Mouse (Mus musculus) CH12.LX (cell line): ENCODE measurements around the gene Cdh24. TPM values are rescaled to one million over a fixed set of nuclear protein-coding genes. Genes with fewer than 3 reads are reported as not detected.

Experiments used
- DNase-seq: peaks from one replicate; pipeline ENCODE4 v3.0.0-alpha.2; 2013; ENCODE audit errors: extremely low read depth
- H3K27ac ChIP-seq: 2 replicates; pipeline ENCODE4 v1.5.1; 2012; ENCODE audit warnings: low read depth, mild to moderate bottlenecking, control low read depth, moderate library complexity; ENCODE audit not compliant: insufficient read depth
- H3K27me3 ChIP-seq: replicated peaks from 2 replicates; pipeline ENCODE3; 2012; ENCODE audit warnings: inconsistent platforms
- H3K36me3 ChIP-seq, 2 experiments: replicated peaks in 1 of 2; 2 replicates each; pipeline versions ENCODE3 to v1.6.1; 2012; ENCODE audit warnings: inconsistent platforms in 1 of 2, low read length in 1 of 2, mild to moderate bottlenecking in 1 of 2, mixed read lengths in 1 of 2, moderate library complexity in 1 of 2; ENCODE audit not compliant: control insufficient read depth in 1 of 2, insufficient read depth in 1 of 2
- H3K4me1 ChIP-seq, 2 experiments: 2 replicates each; pipeline ENCODE4 v1.6.1; 2012; ENCODE audit warnings: inconsistent platforms in 1 of 2, moderate library complexity in 1 of 2; ENCODE audit not compliant: insufficient read depth in 2 of 2, control insufficient read depth in 1 of 2
- H3K4me2 ChIP-seq: 2 replicates; pipeline ENCODE4 v1.6.1; 2012; ENCODE audit warnings: low read depth, mild to moderate bottlenecking, control low read depth; ENCODE audit not compliant: poor library complexity, insufficient read depth, severe bottlenecking
- H3K4me3 ChIP-seq, 3 experiments: fragments of 150-350 bp in 1 of 3; sonication (generic) in 1 of 3; replicated peaks in 1 of 3; 2 replicates each; pipeline versions ENCODE3 to v1.5.1; 2011 to 2012; ENCODE audit warnings: low read depth in 2 of 3, low read length in 2 of 3, mild to moderate bottlenecking in 2 of 3, moderate library complexity in 2 of 3, control low read depth in 1 of 3, improper control_type of control experiment in 1 of 3, inconsistent platforms in 1 of 3, mixed read lengths in 1 of 3; ENCODE audit not compliant: poor library complexity in 1 of 3
- H3K79me2 ChIP-seq: replicated peaks from 2 replicates; pipeline ENCODE4 v1.6.1; 2012; ENCODE audit warnings: mild to moderate bottlenecking, moderate library complexity; ENCODE audit not compliant: control insufficient read depth, poor library complexity, insufficient read depth, severe bottlenecking; ENCODE audit errors: extremely low read depth
- H3K9ac ChIP-seq: 2 replicates; pipeline ENCODE4 v1.6.1; 2012; ENCODE audit warnings: low read depth, mild to moderate bottlenecking, control low read depth, moderate library complexity; ENCODE audit not compliant: insufficient read depth
- H3K9me3 ChIP-seq: replicated peaks from 2 replicates; pipeline ENCODE3; 2012; ENCODE audit warnings: low read length, inconsistent platforms, mixed read lengths
- BHLHE40 ChIP-seq: IDR thresholded peaks from 2 replicates; pipeline ENCODE4 v1.6.1; 2011; ENCODE audit warnings: mild to moderate bottlenecking, low read depth, low read length, improper control_type of control experiment
- CHD1 ChIP-seq: IDR thresholded peaks from 2 replicates; pipeline ENCODE4 v1.6.1; 2012; ENCODE audit warnings: low read depth, low read length, improper control_type of control experiment, inconsistent platforms
- CHD2 ChIP-seq: IDR thresholded peaks from 2 replicates; pipeline ENCODE4 v1.6.1; 2011; ENCODE audit warnings: low read length, improper control_type of control experiment
- CTCF ChIP-seq, 2 experiments: IDR thresholded peaks in 1 of 2; conservative IDR thresholded peaks in 1 of 2; 2 replicates each; pipeline ENCODE4 v1.5.1; 2011 to 2012; ENCODE audit warnings: low read depth in 2 of 2, low read length in 2 of 2, improper control_type of control experiment in 1 of 2, inconsistent platforms in 1 of 2, mild to moderate bottlenecking in 1 of 2, moderate library complexity in 1 of 2
- E2F4 ChIP-seq: IDR thresholded peaks from 2 replicates; pipeline ENCODE4 v1.6.1; 2011; ENCODE audit warnings: low read depth, low read length, improper control_type of control experiment; ENCODE audit not compliant: insufficient replicate concordance
- ELF1 ChIP-seq: IDR thresholded peaks from 2 replicates; pipeline ENCODE4 v1.6.1; 2014; ENCODE audit warnings: low read depth, mild to moderate bottlenecking, inconsistent platforms, low read length, improper control_type of control experiment
- EP300 ChIP-seq: IDR thresholded peaks from 2 replicates; pipeline ENCODE4 v1.6.1; 2011; ENCODE audit warnings: low read length, improper control_type of control experiment
- ETS1 ChIP-seq: conservative IDR thresholded peaks from 2 replicates; pipeline ENCODE4 v1.6.1; 2012; ENCODE audit warnings: low read depth, mild to moderate bottlenecking, inconsistent platforms, low read length, improper control_type of control experiment, moderate library complexity
- GABPA ChIP-seq: IDR thresholded peaks from 2 replicates; pipeline ENCODE4 v1.6.1; 2012; ENCODE audit warnings: low read depth, low read length, improper control_type of control experiment, inconsistent platforms; ENCODE audit not compliant: insufficient replicate concordance
- HCFC1 ChIP-seq: IDR thresholded peaks from 2 replicates; pipeline ENCODE4 v1.6.1; 2012; ENCODE audit warnings: low read depth, mild to moderate bottlenecking, inconsistent platforms, low read length, improper control_type of control experiment
- IRF4 ChIP-seq: IDR thresholded peaks from 2 replicates; pipeline ENCODE4 v1.6.1; 2014; ENCODE audit warnings: low read depth, mild to moderate bottlenecking, inconsistent platforms, low read length, improper control_type of control experiment
- JUN ChIP-seq: IDR thresholded peaks from 2 replicates; pipeline ENCODE4 v1.6.1; 2011; ENCODE audit warnings: low read depth, mild to moderate bottlenecking, low read length, improper control_type of control experiment, moderate library complexity; ENCODE audit not compliant: insufficient read depth
- JUND ChIP-seq: conservative IDR thresholded peaks from 2 replicates; pipeline ENCODE4 v1.6.1; 2011; ENCODE audit warnings: low read depth, low read length, improper control_type of control experiment
- KAT2A ChIP-seq: IDR thresholded peaks from 2 replicates; pipeline ENCODE4 v1.6.1; 2012; ENCODE audit warnings: low read length, improper control_type of control experiment, inconsistent platforms; ENCODE audit not compliant: insufficient replicate concordance
- MAFK ChIP-seq: IDR thresholded peaks from 2 replicates; pipeline ENCODE4 v1.6.1; 2011; ENCODE audit warnings: low read length, improper control_type of control experiment; ENCODE audit not compliant: insufficient replicate concordance
- MAX ChIP-seq: IDR thresholded peaks from 2 replicates; pipeline ENCODE4 v1.6.1; 2011; ENCODE audit warnings: low read length, improper control_type of control experiment
- MAZ ChIP-seq: IDR thresholded peaks from 2 replicates; pipeline ENCODE4 v1.6.1; 2012; ENCODE audit warnings: low read depth, mild to moderate bottlenecking, inconsistent platforms, low read length, improper control_type of control experiment, moderate library complexity
- MEF2A ChIP-seq: IDR thresholded peaks from 2 replicates; pipeline ENCODE4 v1.6.1; 2014; ENCODE audit warnings: low read depth, mild to moderate bottlenecking, inconsistent platforms, low read length, improper control_type of control experiment, borderline replicate concordance
- MXI1 ChIP-seq: IDR thresholded peaks from 2 replicates; pipeline ENCODE4 v1.6.1; 2011; ENCODE audit warnings: mild to moderate bottlenecking, low read depth, low read length, improper control_type of control experiment
- MYC ChIP-seq: IDR thresholded peaks from 2 replicates; pipeline ENCODE4 v1.6.1; 2011; ENCODE audit warnings: low read depth, mild to moderate bottlenecking, improper control_type of control experiment, low read length
- NELFE ChIP-seq: IDR thresholded peaks from 2 replicates; pipeline ENCODE4 v1.6.1; 2011; ENCODE audit warnings: low read depth, low read length, improper control_type of control experiment
- NRF1 ChIP-seq: IDR thresholded peaks from 2 replicates; pipeline ENCODE4 v1.6.1; 2014; ENCODE audit warnings: low read depth, mild to moderate bottlenecking, inconsistent platforms, low read length, improper control_type of control experiment, moderate library complexity
- PAX5 ChIP-seq: IDR thresholded peaks from 2 replicates; pipeline ENCODE4 v1.6.1; 2012; ENCODE audit warnings: low read length, inconsistent platforms, mixed read lengths
- POLR2A ChIP-seq: IDR thresholded peaks from 2 replicates; pipeline ENCODE4 v1.6.1; 2011; ENCODE audit warnings: low read depth, mild to moderate bottlenecking, improper control_type of control experiment, low read length
- POLR2AphosphoS2 ChIP-seq: IDR thresholded peaks from 2 replicates; pipeline ENCODE4 v1.6.1; 2011; ENCODE audit warnings: low read depth, low read length, improper control_type of control experiment
- RAD21 ChIP-seq: IDR thresholded peaks from 2 replicates; pipeline ENCODE4 v1.6.1; 2011; ENCODE audit warnings: low read depth, mild to moderate bottlenecking, low read length, improper control_type of control experiment, moderate library complexity
- RCOR1 ChIP-seq: conservative IDR thresholded peaks from 2 replicates; pipeline ENCODE4 v1.6.1; 2012; ENCODE audit warnings: low read depth, mild to moderate bottlenecking, inconsistent platforms, low read length, improper control_type of control experiment
- SIN3A ChIP-seq: IDR thresholded peaks from 2 replicates; pipeline ENCODE4 v1.6.1; 2012; ENCODE audit warnings: low read length, improper control_type of control experiment, inconsistent platforms
- SMC3 ChIP-seq: IDR thresholded peaks from 2 replicates; pipeline ENCODE4 v1.6.1; 2011; ENCODE audit warnings: low read depth, low read length, improper control_type of control experiment
- TBP ChIP-seq: conservative IDR thresholded peaks from 2 replicates; pipeline ENCODE4 v1.6.1; 2011; ENCODE audit warnings: low read depth, low read length, improper control_type of control experiment
- TCF12 ChIP-seq: IDR thresholded peaks from 2 replicates; pipeline ENCODE4 v1.6.1; 2014; ENCODE audit warnings: low read depth, mild to moderate bottlenecking, inconsistent platforms, low read length, improper control_type of control experiment
- UBTF ChIP-seq: IDR thresholded peaks from 2 replicates; pipeline ENCODE4 v1.6.1; 2012; ENCODE audit warnings: low read depth, mild to moderate bottlenecking, inconsistent platforms, low read length, improper control_type of control experiment, moderate library complexity
- USF1 ChIP-seq: IDR thresholded peaks from 2 replicates; pipeline ENCODE4 v1.6.1; 2014; ENCODE audit warnings: low read depth, mild to moderate bottlenecking, inconsistent platforms, low read length, improper control_type of control experiment
- USF2 ChIP-seq: conservative IDR thresholded peaks from 2 replicates; pipeline ENCODE4 v1.6.1; 2011; ENCODE audit warnings: low read depth, low read length, improper control_type of control experiment
- ZC3H11A ChIP-seq: IDR thresholded peaks from 2 replicates; pipeline ENCODE4 v1.6.1; 2012; ENCODE audit warnings: low read depth, mild to moderate bottlenecking, inconsistent platforms, low read length, improper control_type of control experiment
- ZKSCAN1 ChIP-seq: IDR thresholded peaks from 2 replicates; pipeline ENCODE4 v1.6.1; 2012; ENCODE audit warnings: low read depth, inconsistent platforms, low read length, improper control_type of control experiment, borderline replicate concordance
- ZMIZ1 ChIP-seq: IDR thresholded peaks from 2 replicates; pipeline ENCODE4 v1.6.1; 2012; ENCODE audit warnings: low read depth, mild to moderate bottlenecking, inconsistent platforms, low read length, improper control_type of control experiment
- ZNF384 ChIP-seq: IDR thresholded peaks from 2 replicates; pipeline ENCODE4 v1.6.1; 2012; ENCODE audit warnings: low read depth, low read length, improper control_type of control experiment, inconsistent platforms
- dilution Hi-C: fragments of 300-500 bp; cut with MboI; formaldehyde crosslinking; loops from 2 replicates; pipeline ENCODE4 v1.14.3; 2020; ENCODE audit warnings: low sequenced_read_pairs; ENCODE audit not compliant: extremely low pct_unique_long_range_greater_than_20kb, extremely low pct_ligation_motif_present
- in situ Hi-C: fragments of 300-500 bp; cut with MboI; formaldehyde crosslinking; loops from 3 replicates; pipeline ENCODE4 v1.14.3; 2019; ENCODE audit warnings: low sequenced_read_pairs, low pct_ligation_motif_present, low pct_unique_long_range_greater_than_20kb, mixed read lengths
- polyA plus RNA-seq: library from polyadenylated mRNA; unstranded; fragments of >175 nt; gene quantifications from 2 replicates; pipeline ENCODE4 v1.2.1, GENCODE M21; 2012; ENCODE audit warnings: low read depth; ENCODE audit not compliant: insufficient read length
- total RNA-seq, 2 experiments: library from RNA; depleted of rRNA; stranded (reverse); fragments of 300-350 nt in 1 of 2; fragments of >200 nt in 1 of 2; gene quantifications; 2 replicates each; pipeline ENCODE4 v1.2.3; 2012 to 2014

Cdh24 gene
- total and polyA plus RNA-seq, 3 experiments, result 1.0 to 4.9 (median 1.6) TPM

DNA sequence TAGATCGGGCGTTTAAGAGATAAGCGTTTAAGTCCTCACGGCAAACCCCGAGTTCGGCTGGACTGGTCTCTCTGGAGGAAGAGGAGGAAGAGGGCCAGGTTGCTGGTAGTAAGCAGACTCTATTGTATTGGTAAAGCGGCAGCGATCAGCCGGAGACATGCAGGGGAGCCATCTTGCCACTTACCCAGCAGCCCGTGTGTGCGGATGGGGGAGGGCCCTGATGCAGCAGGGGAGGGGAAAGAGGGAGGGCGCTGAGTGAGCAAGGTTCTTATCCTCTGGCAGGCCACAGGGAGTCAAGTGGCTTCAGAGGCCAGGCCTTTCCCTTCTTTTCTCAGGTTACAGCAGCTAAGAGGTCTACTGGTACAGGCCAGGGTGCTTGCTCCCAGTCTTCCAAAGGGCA, 12.3 kb upstream of the Cdh24 start:
- peaks cover 45% of the 10 kb centered on the region for H3K79me2 ChIP-seq
- H3K4me1 ChIP-seq, result peaks cover 14 to 45% of the 10 kb centered on the region in 2 experiments
- no peak overlapping the region; the same call in 1 of the 2 replicates for H3K4me2 ChIP-seq
- H3K9me3 ChIP-seq, result no peaks in the 10 kb centered on the region
- no peaks in the 10 kb centered on the region for H3K27me3 ChIP-seq
- H3K4me3 ChIP-seq, result peak overlapping the region; percentile 70 to 72 (median 71)
- H3K27ac ChIP-seq, result peak overlapping the region; percentile 25; the same call in 1 of the 2 replicates
- DNase-seq, result peak; percentile 89
- in situ Hi-C loops, result loop anchor here (5.0 kb wide), 1 partner anchor 49 kb away; no protein-coding TSS in a partner anchor
- dilution Hi-C loops, result no loop called here
- peaks cover 52 to 70% of the 10 kb centered on the region in 2 experiments for H3K36me3 ChIP-seq
- TF ChIP-seq JUN, result no peak
- TF ChIP-seq TCF12, result peak; percentile 90
- peak; percentile 90 for TF ChIP-seq POLR2A
- peak; percentile 65; the same call in 1 of the 2 replicates for TF ChIP-seq TBP
- TF ChIP-seq MYC, result no peak
- no peak for TF ChIP-seq MAX
- TF ChIP-seq ELF1, result 0 out of 2 replicates have a peak, but pooled peaks have one; percentile 23
- TF ChIP-seq KAT2A, result no peak
- TF ChIP-seq JUND, result no peak
- no peak for TF ChIP-seq RAD21
- TF ChIP-seq NRF1, result peak; percentile 54
- TF ChIP-seq ZKSCAN1, result no peak
- no peak; the same call in 1 of the 2 replicates for TF ChIP-seq MXI1
- TF ChIP-seq MAFK, result no peak
- TF ChIP-seq E2F4, result no peak
- no peak for TF ChIP-seq EP300
- peak; percentile 61; the same call in 1 of the 2 replicates for TF ChIP-seq ZMIZ1
- 0 out of 2 replicates have a peak, but pooled peaks have one; percentile 36 for TF ChIP-seq CHD2
- TF ChIP-seq ETS1, result no peak
- TF ChIP-seq UBTF, result no peak
- no peak for TF ChIP-seq GABPA
- TF ChIP-seq CTCF (conservative IDR thresholded peaks at IDR 0.05 in 1 of 2, IDR thresholded peaks at IDR 0.05 in 1 of 2; ENCODE audit: low read depth in 2 of 2, low read length in 2 of 2), result no peak
- no peak for TF ChIP-seq SMC3
- TF ChIP-seq PAX5, result no peak
- TF ChIP-seq RCOR1, result no peak
- TF ChIP-seq ZNF384, result no peak
- TF ChIP-seq USF1, result no peak
- no peak for TF ChIP-seq ZC3H11A
- peak; percentile 85 for TF ChIP-seq MAZ
- TF ChIP-seq NELFE, result peak; percentile 82
- TF ChIP-seq USF2, result no peak
- no peak for TF ChIP-seq CHD1
- TF ChIP-seq IRF4, result no peak
- TF ChIP-seq BHLHE40, result no peak; the same call in 1 of the 2 replicates
- no peak for TF ChIP-seq SIN3A
- peak; percentile 85; the same call in 1 of the 2 replicates for TF ChIP-seq POLR2AphosphoS2
- TF ChIP-seq MEF2A, result no peak
- peak; percentile 73 for TF ChIP-seq HCFC1
- peak overlapping the region; percentile 97 for H3K9ac ChIP-seq
